Mouse (Mus musculus) hindlimb bud, embryonic 11.5 days (tissue): ENCODE results near the gene Hmgcs1.
A peak's percentile ranks its signal among the peaks of the same experiment; 100 is the strongest.
"Not testable (repeated sequence)": the region's sequence is repeated elsewhere in the genome, so short reads cannot be mapped to it uniquely, and the experiment has no call there.

Experiments
- DNase-seq: peaks from one replicate; pipeline ENCODE4 v3.0.0-alpha.2; 2012; ENCODE audit warnings: low read depth, low spot score; ENCODE audit errors: extremely low spot score

Gene Hmgcs1

GRCm38 (mm10) chr13:119690039-119690728, at the start of gene Hmgcs1:
Hmgcs1 (plus strand) TSS chr13:119690379.
- DNase-seq, result peak; percentile 97

- DNase-seq, result peak; percentile 42
Measured at GRCm38 (mm10) chr13:119640504-119640903, 49.7 kb upstream of the Hmgcs1 start.

GRCm38 (mm10) chr13:119641145-119641544, 49.0 kb upstream of the Hmgcs1 start:
- DNase-seq, result no peak

- no peak for DNase-seq
Measured at GRCm38 (mm10) chr13:119644769-119645168, 45.4 kb upstream of the Hmgcs1 start.

- no peak for DNase-seq
Measured at GRCm38 (mm10) chr13:119646511-119646910, 43.7 kb upstream of the Hmgcs1 start.

- DNase-seq, result no peak
Measured at GRCm38 (mm10) chr13:119648891-119649698, 41.1 kb upstream of the Hmgcs1 start.

GRCm38 (mm10) chr13:119649699-119650046, 40.5 kb upstream of the Hmgcs1 start:
- DNase-seq, result no peak

GRCm38 (mm10) chr13:119654734-119655133, 35.4 kb upstream of the Hmgcs1 start:
- DNase-seq, result no peak

- DNase-seq, result no peak
Measured at GRCm38 (mm10) chr13:119656246-119656645, 33.9 kb upstream of the Hmgcs1 start.

GRCm38 (mm10) chr13:119656846-119657416, 33.2 kb upstream of the Hmgcs1 start:
- no peak for DNase-seq

- DNase-seq, result not testable (repeated sequence)
Measured at GRCm38 (mm10) chr13:119661420-119661819, 28.8 kb upstream of the Hmgcs1 start.

GRCm38 (mm10) chr13:119678794-119679193, 11.4 kb upstream of the Hmgcs1 start:
- DNase-seq, result no peak

- DNase-seq, result no peak
Measured at GRCm38 (mm10) chr13:119679721-119680120, 10.5 kb upstream of the Hmgcs1 start.

- DNase-seq, result no peak
Measured at GRCm38 (mm10) chr13:119681161-119681560, 9.0 kb upstream of the Hmgcs1 start.

- DNase-seq, result no peak
Measured at GRCm38 (mm10) chr13:119684416-119685177, 5.6 kb upstream of the Hmgcs1 start.

- DNase-seq, result no peak
Measured at GRCm38 (mm10) chr13:119689709-119690038, 505 bp upstream of the Hmgcs1 start.

- no peak for DNase-seq
Measured at GRCm38 (mm10) chr13:119690876-119691620, 869 bp downstream of the Hmgcs1 start.

GRCm38 (mm10) chr13:119691958-119692357, 1.8 kb downstream of the Hmgcs1 start:
- not testable (repeated sequence) for DNase-seq

- DNase-seq, result no peak
Measured at GRCm38 (mm10) chr13:119695676-119696075, 5.5 kb downstream of the Hmgcs1 start.

- DNase-seq, result no peak
Measured at GRCm38 (mm10) chr13:119696496-119696895, 6.3 kb downstream of the Hmgcs1 start.

- DNase-seq, result no peak
Measured at GRCm38 (mm10) chr13:119698436-119698835, 8.3 kb downstream of the Hmgcs1 start.
